Mouse (Mus musculus) E14TG2a.4 (cell line): ENCODE results near the gene Cxcl14.

Source experiments
- CTCF ChIP-seq: conservative IDR thresholded peaks from 2 replicates; pipeline ENCODE4 v1.5.1; 2014; ENCODE audit warnings: low read length
- POU5F1 ChIP-seq: IDR thresholded peaks from 2 replicates; pipeline ENCODE4 v1.6.1; 2014; ENCODE audit warnings: low read length, borderline replicate concordance

DNA sequence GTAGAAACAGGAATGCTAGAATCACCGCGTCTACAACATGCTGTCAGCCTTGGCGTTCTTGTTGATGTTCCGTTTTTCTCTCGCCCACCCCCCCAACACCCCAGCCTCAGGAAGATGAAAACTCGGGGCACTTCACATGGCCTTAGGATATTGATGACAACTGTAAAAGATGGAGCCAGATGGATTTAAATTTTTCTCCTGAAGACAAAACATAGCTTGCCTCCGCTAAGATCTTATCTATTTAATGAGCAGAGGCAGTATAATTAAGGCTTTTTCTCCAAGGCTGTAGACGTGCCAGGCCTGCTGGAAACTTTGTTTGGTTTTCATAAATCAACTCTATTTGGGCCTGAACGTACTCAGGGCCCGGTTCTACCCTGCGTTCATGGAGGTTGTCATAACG is 48.0 kb upstream of the Cxcl14 start:
- TF ChIP-seq POU5F1 (no peak), CTCF (no peak)
